Mouse (Mus musculus) kidney, embryonic 15.5 days (tissue): ENCODE results near the gene Slit2. TPM values are rescaled to one million over a fixed set of nuclear protein-coding genes. Genes with fewer than 3 reads are reported as not detected.

Experiments used
- ATAC-seq: fragments of 200-750 bp; cut with Nextera tagmentation; replicated peaks from 2 replicates; pipeline ENCODE4 v1.8.0; 2017; ENCODE audit warnings: moderate TSS enrichment; ENCODE audit not compliant: low FRiP score
- H3K27ac ChIP-seq: fragments of 300-500 bp; sonication (generic); 2 replicates; pipeline ENCODE4 v1.5.1; 2015; ENCODE audit warnings: mild to moderate bottlenecking, inconsistent platforms
- H3K27me3 ChIP-seq: fragments of 300-500 bp; sonication (generic); 2 replicates; pipeline ENCODE4 v1.6.1; 2015; ENCODE audit warnings: inconsistent platforms
- H3K36me3 ChIP-seq: fragments of 300-500 bp; sonication (generic); 2 replicates; pipeline ENCODE4 v1.6.1; 2015; ENCODE audit warnings: inconsistent platforms
- H3K4me1 ChIP-seq: fragments of 300-500 bp; sonication (generic); 2 replicates; pipeline ENCODE4 v1.6.1; 2015; ENCODE audit warnings: inconsistent platforms
- H3K4me2 ChIP-seq: fragments of 300-500 bp; sonication (generic); 2 replicates; pipeline ENCODE4 v1.6.1; 2015; ENCODE audit warnings: moderate library complexity, mild to moderate bottlenecking, inconsistent platforms
- H3K4me3 ChIP-seq: fragments of 300-500 bp; sonication (generic); replicated peaks from 2 replicates; pipeline ENCODE4 v1.5.1; 2015; ENCODE audit warnings: mild to moderate bottlenecking, inconsistent platforms
- H3K9ac ChIP-seq: fragments of 300-500 bp; sonication (generic); 2 replicates; pipeline ENCODE4 v1.6.1; 2015; ENCODE audit warnings: mild to moderate bottlenecking, inconsistent platforms
- H3K9me3 ChIP-seq: fragments of 300-500 bp; sonication (generic); replicated peaks from 2 replicates; pipeline ENCODE4 v1.6.1; 2016; ENCODE audit warnings: inconsistent platforms
- WGBS: fragments of 180-500 bp; shearing (Covaris S2); methylation state at CpG from one replicate; pipeline ENCODE4 v1.1.7; 2015; ENCODE audit warnings: mixed read lengths; 5-methylcytosine and 5-hydroxymethylcytosine counted together
- microRNA-seq: library from miRNA; unstranded; fragments of <30 nt; microRNA quantifications from one replicate; pipeline ENCODE4, GENCODE M21; 2016
- polyA plus RNA-seq: library from polyadenylated mRNA; unstranded; fragments of >200 nt; fragmentation: Nextera tagmentation; extraction: Ambion mirVana; gene quantifications from 2 replicates; pipeline ENCODE4 v1.2.1, GENCODE M21; 2015

The Slit2 gene
- polyA plus RNA-seq, 1 experiment from 2014 or later: 36.3 TPM

DNA sequence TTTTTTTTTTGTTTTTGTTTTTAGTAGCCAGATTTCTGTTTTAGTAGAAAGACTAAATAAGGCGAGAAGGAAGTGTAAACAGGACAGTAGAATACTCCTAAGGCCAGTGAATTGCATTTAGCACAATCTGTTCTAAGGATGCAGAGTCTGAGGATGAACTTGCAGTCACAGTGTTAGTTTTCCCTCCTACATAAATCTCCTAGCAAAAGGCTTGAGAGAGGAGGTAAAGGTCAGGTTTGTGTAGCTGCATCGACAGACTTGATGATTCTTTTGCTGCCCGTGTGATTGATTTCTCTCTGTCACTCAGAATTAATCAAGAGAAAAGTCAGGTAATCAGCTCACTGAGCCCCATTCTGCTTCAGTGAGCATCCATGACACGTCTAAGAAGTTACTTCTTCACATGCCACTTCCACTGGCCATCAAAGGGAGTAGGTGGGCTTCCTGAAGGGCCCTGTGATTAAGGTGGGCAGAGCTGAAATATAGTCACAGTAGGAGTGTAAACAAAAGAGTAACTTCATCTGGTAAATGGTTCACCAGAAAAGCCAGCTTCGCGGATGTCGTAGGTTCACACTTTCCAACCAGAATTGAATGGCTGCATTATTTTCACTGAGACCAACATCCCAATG lies 358.0 kb downstream of the Slit2 start:
- peak; percentile 90 for ATAC-seq
- no peak overlapping the region for H3K4me3 ChIP-seq

DNA sequence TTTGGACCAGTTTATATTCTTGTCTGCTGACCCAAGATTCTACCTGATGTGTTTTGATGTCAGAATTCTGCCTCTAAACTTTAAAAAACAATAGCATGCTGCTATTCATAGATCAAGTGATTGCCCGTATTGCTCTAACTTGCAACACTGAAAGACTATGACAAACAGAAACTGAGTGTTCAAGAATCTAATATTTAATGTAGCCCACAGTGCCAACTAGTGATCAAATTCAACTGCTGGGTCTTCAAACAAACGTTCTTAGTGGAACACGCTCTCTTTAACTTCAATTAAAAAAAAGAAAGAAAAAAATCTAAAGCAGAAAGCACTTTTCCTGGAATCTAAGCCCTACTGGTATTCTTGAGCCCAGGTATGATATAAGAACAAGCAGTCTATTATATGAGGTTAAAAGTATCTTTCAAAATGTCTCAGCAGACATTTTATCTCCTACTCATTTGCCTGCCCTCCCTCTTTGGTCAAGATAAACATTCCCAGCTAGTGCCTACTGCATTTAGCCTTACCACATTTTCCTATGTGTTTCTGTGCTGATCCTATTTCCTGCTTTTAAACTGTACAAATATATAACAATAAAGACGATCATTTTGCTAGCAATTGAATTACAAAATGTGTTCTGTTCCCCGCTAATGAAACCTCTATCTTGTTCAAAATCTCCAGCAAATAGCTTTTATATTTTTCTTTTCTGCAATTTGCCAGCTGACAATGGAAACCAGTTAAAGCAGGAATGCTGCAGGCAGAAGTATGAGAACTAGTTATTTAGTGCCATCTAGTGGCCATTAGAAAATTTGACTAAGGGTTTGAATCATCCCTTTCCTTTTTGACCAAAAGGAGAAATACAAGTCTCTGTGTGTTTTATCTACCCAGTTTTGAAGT lies 362.4 kb downstream of the Slit2 start:
- Histone ChIP-seq H3K9ac (no peak overlapping the region), H3K27ac (no peak overlapping the region), H3K4me3 (no peak overlapping the region), H3K4me2 (no peak overlapping the region), H3K9me3 (no peaks in the 10 kb centered on the region), H3K4me1 (peaks cover 12% of the 10 kb centered on the region; the same call in 1 of the 2 replicates), H3K36me3 (no peaks in the 10 kb centered on the region), H3K27me3 (no peaks in the 10 kb centered on the region)
- WGBS: 44% methylated on average over 5 of the region's 5 CpGs
- ATAC-seq: 0 out of 2 replicates have a peak, but pooled peaks have one; percentile 42

More for the DNA sequence above, 358.0 kb downstream of the Slit2 start:
- Histone ChIP-seq H3K4me2 (no peak overlapping the region), H3K9me3 (no peaks in the 10 kb centered on the region), H3K27ac (0 out of 2 replicates have a peak overlapping the region, but pooled peaks have one; percentile 1), H3K36me3 (no peaks in the 10 kb centered on the region), H3K27me3 (no peaks in the 10 kb centered on the region), H3K9ac (no peak overlapping the region), H3K4me1 (peaks cover 16% of the 10 kb centered on the region; the same call in 1 of the 2 replicates)
- WGBS: 28% methylated on average over 7 of the region's 7 CpGs

DNA sequence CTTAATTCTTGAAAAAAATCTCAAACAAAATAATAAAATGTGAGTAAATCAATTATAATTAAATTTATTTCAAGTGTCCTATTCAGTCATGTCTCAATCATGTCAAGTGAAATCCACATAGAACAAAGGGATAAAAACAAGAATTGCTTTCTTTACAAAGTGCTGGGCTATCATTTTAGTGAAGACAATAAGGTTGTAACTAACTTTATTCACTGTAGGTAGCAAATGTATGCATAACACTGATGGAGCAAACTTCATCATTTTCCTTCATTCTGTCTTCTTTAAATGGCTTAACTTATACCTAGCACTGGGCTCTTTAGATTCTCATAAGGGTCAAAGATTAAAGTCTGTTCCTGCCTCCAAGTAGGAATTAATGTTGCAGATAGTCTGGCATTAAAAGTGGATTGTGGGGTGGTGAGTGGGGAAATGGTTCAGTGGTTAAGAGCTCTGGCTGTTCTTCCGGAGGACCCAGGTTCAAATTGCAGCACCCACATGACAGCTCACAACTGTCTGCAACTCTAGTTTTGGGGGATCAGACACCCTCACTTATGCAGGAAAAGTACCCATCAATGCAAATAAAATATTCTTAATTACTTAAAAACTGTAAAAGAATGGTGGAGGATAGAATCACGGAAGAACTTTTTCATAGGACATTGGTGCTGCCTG lies 363.2 kb downstream of the Slit2 start:
- ATAC-seq: 0 out of 2 replicates have a peak, but pooled peaks have one; percentile 54
- no peak overlapping the region for H3K4me3 ChIP-seq
- no peak overlapping the region for H3K9ac ChIP-seq
- 86% methylated on average over 2 of the region's 2 CpGs for WGBS
- peaks cover 8% of the 10 kb centered on the region; the same call in 1 of the 2 replicates for H3K4me1 ChIP-seq
- no peaks in the 10 kb centered on the region for H3K27me3 ChIP-seq
- H3K9me3 ChIP-seq: no peaks in the 10 kb centered on the region
- no peak overlapping the region for H3K4me2 ChIP-seq
- no peaks in the 10 kb centered on the region for H3K36me3 ChIP-seq
- no peak overlapping the region for H3K27ac ChIP-seq

DNA sequence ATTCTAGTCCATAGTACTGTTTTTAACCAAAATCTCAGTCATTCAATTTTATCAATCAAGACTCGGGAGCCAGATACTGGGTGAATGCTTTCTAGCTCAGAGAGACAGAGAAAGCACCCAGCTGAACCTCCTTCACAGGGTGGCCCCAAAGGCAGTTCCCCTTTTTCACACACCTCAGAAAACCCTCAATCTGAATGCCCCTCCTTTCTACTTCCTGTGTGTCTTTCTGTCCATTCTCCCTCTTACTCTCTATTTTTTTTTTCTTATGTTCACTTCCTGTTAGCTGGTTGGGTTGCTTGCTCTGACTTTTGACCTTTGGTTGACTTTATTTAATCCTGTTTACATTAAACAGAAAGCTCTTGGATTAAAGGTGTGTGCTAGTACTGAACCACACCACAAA lies 366.4 kb downstream of the Slit2 start:
- Histone ChIP-seq H3K4me3 (no peak overlapping the region), H3K9me3 (no peaks in the 10 kb centered on the region), H3K4me2 (no peak overlapping the region), H3K27me3 (no peaks in the 10 kb centered on the region), H3K27ac (no peak overlapping the region), H3K4me1 (no peaks in the 10 kb centered on the region), H3K36me3 (no peaks in the 10 kb centered on the region), H3K9ac (no peak overlapping the region)
- ATAC-seq: no peak
- WGBS: 90% methylated on average over 1 of the region's 1 CpGs

Small RNA genes within 50 kb of the gene (microRNA-seq; reads per million reads assigned to microRNA genes)
- gene Mir218-1: 15.5 reads per million, percentile 36 among the genes with 10 or more reads in this experiment
